Mouse (Mus musculus): Measurements from ENCODE around the gene Chst15. TPM values are rescaled to one million over a fixed set of nuclear protein-coding genes. Genes with fewer than 3 reads are reported as not detected.

Gene Chst15
- polyA plus RNA-seq, 1 experiment from 2014 or later: 7.6 TPM

DNA sequence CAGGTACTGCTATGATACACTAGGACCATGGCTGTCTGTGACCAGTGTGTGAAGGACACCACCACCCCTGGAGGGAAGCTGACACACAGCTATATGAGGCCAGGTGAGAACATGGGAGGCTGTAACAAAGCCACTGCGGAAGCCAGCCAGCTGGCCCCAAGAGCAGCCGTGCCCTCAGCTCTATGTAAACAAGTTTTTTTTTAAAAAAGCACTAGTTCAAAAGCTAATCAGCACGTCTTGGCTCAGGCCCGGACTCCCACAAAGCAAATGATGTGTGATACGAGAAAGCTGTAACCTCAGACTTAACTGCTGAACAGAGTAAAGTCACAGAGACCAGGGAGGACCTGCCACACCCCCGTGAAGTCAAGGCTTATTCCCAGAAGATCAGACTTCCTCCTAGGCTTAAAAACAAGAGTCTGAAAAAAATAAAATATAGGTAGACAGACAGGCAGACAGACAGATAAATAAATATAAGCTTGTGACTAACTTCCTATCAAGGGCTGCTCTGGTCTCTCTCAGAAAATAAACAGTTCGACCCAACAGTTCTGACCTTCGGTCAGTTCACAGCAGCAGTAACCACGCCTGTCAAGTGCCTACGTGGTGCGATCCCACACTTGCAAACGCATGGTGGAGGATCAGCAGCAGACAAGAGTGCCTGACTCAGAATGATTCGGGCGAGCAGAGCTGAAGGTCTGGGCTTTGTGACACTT is 30.2 kb downstream of the Chst15 start:
- WGBS: 23% methylated on average over 14 of the region's 14 CpGs
- Histone ChIP-seq H3K27me3 (ENCODE audit: insufficient read depth, poor library complexity, severe bottlenecking) (no peaks in the 10 kb centered on the region), H3K9me3 (no peaks in the 10 kb centered on the region), H3K4me1 (peaks cover 33% of the 10 kb centered on the region), H3K4me3 (no peak overlapping the region), H3K36me3 (no peaks in the 10 kb centered on the region), H3K27ac (peak overlapping the region; percentile 69)
- peak; percentile 78 for DNase-seq (ENCODE audit: low spot score)

DNA sequence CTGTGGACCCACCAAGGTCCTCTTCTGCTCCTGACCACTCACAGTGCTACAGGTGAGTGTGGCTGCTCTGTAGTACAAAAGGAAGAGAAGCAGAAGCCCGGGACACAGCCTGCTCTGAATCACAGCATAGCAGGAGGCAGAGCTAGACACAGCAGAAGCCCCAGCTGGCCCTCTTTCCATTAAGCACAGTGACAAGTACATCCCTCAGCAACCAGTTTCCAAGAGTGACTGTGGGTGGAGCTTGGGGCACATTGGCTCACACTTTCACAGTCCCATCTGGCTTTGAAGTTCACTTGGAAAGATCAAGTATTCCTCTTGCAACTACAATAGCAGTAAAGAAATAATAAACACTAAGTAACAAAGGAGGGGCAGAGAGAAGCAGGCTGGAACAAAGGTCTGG is 32.2 kb downstream of the Chst15 start:
- no peak overlapping the region for H3K4me3 ChIP-seq
- peaks cover 33% of the 10 kb centered on the region for H3K4me1 ChIP-seq
- no peaks in the 10 kb centered on the region for H3K9me3 ChIP-seq
- H3K36me3 ChIP-seq: no peaks in the 10 kb centered on the region
- no peaks in the 10 kb centered on the region for H3K27me3 ChIP-seq (ENCODE audit: insufficient read depth, poor library complexity, severe bottlenecking)
- WGBS: 32% methylated on average over 1 of the region's 1 CpGs
- H3K27ac ChIP-seq: no peak overlapping the region
- no peak for DNase-seq (ENCODE audit: low spot score)

DNA sequence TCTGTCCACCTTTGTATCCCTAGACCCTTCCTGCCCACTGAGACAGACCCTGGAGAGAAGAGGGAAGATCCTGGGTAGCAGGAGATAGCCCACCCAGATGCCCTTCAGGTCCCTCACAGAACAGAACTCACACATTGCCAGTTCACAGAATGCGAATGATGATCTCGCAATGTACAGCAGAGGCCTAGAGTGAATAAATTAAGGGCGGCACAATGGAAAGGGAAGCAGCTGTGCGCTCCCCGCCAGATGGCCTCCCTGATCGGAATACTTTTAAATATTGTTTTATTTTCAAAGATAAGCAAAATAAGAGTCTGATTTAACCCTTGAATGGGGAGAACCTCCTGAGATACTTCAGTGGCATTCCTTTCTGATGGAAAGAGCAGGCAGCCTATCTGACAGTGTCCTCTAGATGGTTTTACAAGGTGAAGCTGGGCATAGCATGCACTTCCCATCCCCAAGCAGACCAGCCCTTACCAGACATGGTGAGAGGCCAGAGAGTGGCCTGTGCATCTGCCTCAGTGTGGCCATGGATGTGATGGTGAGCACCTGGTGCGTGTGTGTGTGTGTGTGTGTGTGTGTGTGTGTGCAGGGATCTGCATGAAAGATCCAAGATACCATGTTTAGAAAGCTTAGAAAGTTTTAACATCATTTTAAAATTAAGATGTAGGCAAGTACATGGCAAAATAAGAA is 32.8 kb downstream of the Chst15 start:
- H3K36me3 ChIP-seq: no peaks in the 10 kb centered on the region
- no peak overlapping the region for H3K27ac ChIP-seq

GRCm38 (mm10) chr7:132282576-132282975 is 34.5 kb downstream of the Chst15 start:
- H3K27me3 ChIP-seq (ENCODE audit: insufficient read depth, poor library complexity, severe bottlenecking): no peaks in the 10 kb centered on the region
- H3K4me3 ChIP-seq: no peak overlapping the region
- no peaks in the 10 kb centered on the region for H3K36me3 ChIP-seq
- 84% methylated on average over 2 of the region's 2 CpGs for WGBS
- H3K9me3 ChIP-seq: no peaks in the 10 kb centered on the region
- peaks cover 38% of the 10 kb centered on the region for H3K4me1 ChIP-seq
- H3K27ac ChIP-seq: no peak overlapping the region
- DNase-seq (ENCODE audit: low spot score): no peak

More for the DNA sequence above, 32.8 kb downstream of the Chst15 start:
- Histone ChIP-seq H3K9me3 (no peaks in the 10 kb centered on the region), H3K4me3 (no peak overlapping the region), H3K4me1 (peaks cover 33% of the 10 kb centered on the region), H3K27me3 (ENCODE audit: insufficient read depth, poor library complexity, severe bottlenecking) (no peaks in the 10 kb centered on the region)
- WGBS: 82% methylated on average over 7 of the region's 7 CpGs
- DNase-seq (ENCODE audit: low spot score): no peak

GRCm38 (mm10) chr7:132282161-132282560 is 34.9 kb downstream of the Chst15 start:
- Histone ChIP-seq H3K27ac (no peak overlapping the region), H3K27me3 (ENCODE audit: insufficient read depth, poor library complexity, severe bottlenecking) (no peaks in the 10 kb centered on the region), H3K36me3 (no peaks in the 10 kb centered on the region), H3K9me3 (no peaks in the 10 kb centered on the region), H3K4me1 (peaks cover 34% of the 10 kb centered on the region), H3K4me3 (no peak overlapping the region)
- no peak for DNase-seq (ENCODE audit: low spot score)
- WGBS: 74% methylated on average over 3 of the region's 3 CpGs

GRCm38 (mm10) chr7:132281753-132282152 is 35.3 kb downstream of the Chst15 start:
- no peak overlapping the region for H3K4me3 ChIP-seq
- peaks cover 30% of the 10 kb centered on the region for H3K4me1 ChIP-seq
- H3K27ac ChIP-seq: no peak overlapping the region
- 73% methylated on average over 4 of the region's 4 CpGs for WGBS
- DNase-seq (ENCODE audit: low spot score): no peak
- H3K36me3 ChIP-seq: no peaks in the 10 kb centered on the region
- H3K27me3 ChIP-seq (ENCODE audit: insufficient read depth, poor library complexity, severe bottlenecking): no peaks in the 10 kb centered on the region
- H3K9me3 ChIP-seq: no peaks in the 10 kb centered on the region

- no peak overlapping the region for H3K4me3 ChIP-seq
- no peaks in the 10 kb centered on the region for H3K27me3 ChIP-seq (ENCODE audit: insufficient read depth, poor library complexity, severe bottlenecking)
- DNase-seq (ENCODE audit: low spot score): no peak
- H3K27ac ChIP-seq: no peak overlapping the region
- peaks cover 20% of the 10 kb centered on the region for H3K4me1 ChIP-seq
- no peaks in the 10 kb centered on the region for H3K9me3 ChIP-seq
- WGBS: 36% methylated on average over 3 of the region's 3 CpGs
- no peaks in the 10 kb centered on the region for H3K36me3 ChIP-seq
Measured at GRCm38 (mm10) chr7:132278658-132279057, 38.4 kb downstream of the Chst15 start.

- 88% methylated on average over 5 of the region's 5 CpGs for WGBS
- no peak for DNase-seq (ENCODE audit: low spot score)
- H3K36me3 ChIP-seq: no peaks in the 10 kb centered on the region
- H3K4me1 ChIP-seq: peaks cover 20% of the 10 kb centered on the region
- no peaks in the 10 kb centered on the region for H3K27me3 ChIP-seq (ENCODE audit: insufficient read depth, poor library complexity, severe bottlenecking)
- no peak overlapping the region for H3K4me3 ChIP-seq
- no peaks in the 10 kb centered on the region for H3K9me3 ChIP-seq
- no peak overlapping the region for H3K27ac ChIP-seq
Measured at GRCm38 (mm10) chr7:132276287-132276686, 40.7 kb downstream of the Chst15 start.

DNA sequence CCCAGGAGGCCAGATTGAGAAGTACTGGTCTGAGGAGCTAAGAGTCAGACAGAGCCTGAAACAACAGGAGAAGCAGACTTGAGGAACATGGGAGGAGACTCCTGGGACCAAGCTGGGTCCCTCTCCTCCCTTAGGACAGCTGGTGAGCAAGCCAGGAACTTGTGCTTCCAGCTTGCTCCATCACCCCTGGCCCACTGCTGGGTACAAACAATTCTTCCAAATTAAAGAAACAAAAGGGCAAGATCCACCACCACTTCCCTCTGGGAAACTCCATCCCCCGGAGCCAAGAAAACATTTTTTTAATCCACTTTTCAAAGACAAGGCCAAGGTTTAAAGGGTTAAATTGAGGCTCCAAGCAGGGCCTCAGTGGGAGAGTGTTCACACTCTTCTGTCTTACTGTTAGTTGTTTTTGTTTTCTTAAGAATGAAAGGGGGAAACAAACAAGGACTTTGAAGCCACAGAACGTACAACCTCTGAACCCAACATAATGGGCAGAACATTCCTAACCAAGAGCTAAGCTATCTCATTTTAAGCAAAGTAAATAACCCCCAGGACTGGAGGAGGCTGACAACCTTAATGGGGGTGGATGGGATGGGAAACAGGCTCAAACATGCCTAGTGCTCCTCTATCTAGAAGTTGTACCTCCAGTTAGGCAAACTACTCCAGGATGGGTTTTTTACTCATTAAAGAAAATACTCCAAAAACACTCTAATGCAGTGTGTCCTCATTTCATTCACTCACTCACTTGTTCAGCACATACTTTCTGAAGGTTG is 43.1 kb downstream of the Chst15 start:
- Histone ChIP-seq H3K4me1 (peaks cover 17% of the 10 kb centered on the region), H3K4me3 (no peak overlapping the region), H3K36me3 (0 out of 2 replicates have a peak, but pooled peaks cover 5% of the 10 kb centered on the region), H3K9me3 (no peaks in the 10 kb centered on the region), H3K27me3 (ENCODE audit: insufficient read depth, poor library complexity, severe bottlenecking) (no peaks in the 10 kb centered on the region; the same call in 1 of the 2 replicates), H3K27ac (no peak overlapping the region)
- 49% methylated on average over 2 of the region's 2 CpGs for WGBS
- no peak for DNase-seq (ENCODE audit: low spot score)

DNA sequence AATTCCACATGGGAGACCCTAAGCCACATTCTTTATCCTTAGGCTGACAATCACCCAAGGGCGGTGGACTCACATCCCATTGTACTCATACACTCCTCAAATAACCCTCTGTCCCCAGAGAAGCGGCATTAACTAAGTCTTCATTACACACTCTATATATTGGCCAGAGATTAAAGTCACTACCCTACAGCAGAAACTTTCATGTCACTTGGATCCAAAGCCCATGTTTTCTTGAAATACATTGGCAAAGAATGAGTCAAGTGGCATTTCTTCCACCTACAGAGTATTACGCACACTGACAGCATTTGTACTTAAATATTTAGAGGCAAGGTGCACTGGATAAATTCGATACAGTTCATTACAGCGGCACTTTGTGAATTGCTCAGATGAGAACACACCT is 44.0 kb downstream of the Chst15 start:
- Histone ChIP-seq H3K27ac (no peak overlapping the region), H3K36me3 (0 out of 2 replicates have a peak, but pooled peaks cover 5% of the 10 kb centered on the region), H3K4me1 (peaks cover 8% of the 10 kb centered on the region), H3K27me3 (ENCODE audit: insufficient read depth, poor library complexity, severe bottlenecking) (no peaks in the 10 kb centered on the region; the same call in 1 of the 2 replicates), H3K4me3 (no peak overlapping the region), H3K9me3 (no peaks in the 10 kb centered on the region)
- WGBS: 90% methylated on average over 5 of the region's 5 CpGs
- DNase-seq (ENCODE audit: low spot score): no peak

GRCm38 (mm10) chr7:132270364-132270763 is 46.7 kb downstream of the Chst15 start:
- H3K4me3 ChIP-seq: no peak overlapping the region
- H3K27me3 ChIP-seq (ENCODE audit: insufficient read depth, poor library complexity, severe bottlenecking): no peaks in the 10 kb centered on the region; the same call in 1 of the 2 replicates
- no peaks in the 10 kb centered on the region for H3K9me3 ChIP-seq
- H3K27ac ChIP-seq: no peak overlapping the region
- 0 out of 2 replicates have a peak, but pooled peaks cover 8% of the 10 kb centered on the region for H3K36me3 ChIP-seq
- WGBS: 82% methylated on average over 8 of the region's 8 CpGs
- peaks cover 6% of the 10 kb centered on the region for H3K4me1 ChIP-seq
- no peak for DNase-seq (ENCODE audit: low spot score)

- peaks cover 7% of the 10 kb centered on the region for H3K4me1 ChIP-seq
- H3K36me3 ChIP-seq: 0 out of 2 replicates have a peak, but pooled peaks cover 8% of the 10 kb centered on the region
- H3K27me3 ChIP-seq (ENCODE audit: insufficient read depth, poor library complexity, severe bottlenecking): no peaks in the 10 kb centered on the region; the same call in 1 of the 2 replicates
- H3K27ac ChIP-seq: no peak overlapping the region
- H3K4me3 ChIP-seq: no peak overlapping the region
- H3K9me3 ChIP-seq: no peaks in the 10 kb centered on the region
- WGBS: 80% methylated on average over 3 of the region's 3 CpGs
- no peak for DNase-seq (ENCODE audit: low spot score)
Measured at GRCm38 (mm10) chr7:132269661-132270060, 47.4 kb downstream of the Chst15 start.

Measured in heart, embryonic 10.5 days (tissue).